Mouse (Mus musculus): ENCODE results near the gene Immp2l.

GRCm38 (mm10) chr12:41134885-41135284 is 111.0 kb downstream of the Immp2l start:
- no peak for TF ChIP-seq CTCF (IDR thresholded peaks at IDR 0.05; ENCODE audit: extremely low read depth, insufficient read length, insufficient replicate concordance, low read depth, low read length)
- TF ChIP-seq POLR2A (IDR thresholded peaks at IDR 0.05; ENCODE audit: low read depth, low read length): no peak

All from small intestine, adult 2 months (tissue).